Mouse (Mus musculus) cerebellum, adult 11 months (tissue): ENCODE measurements at regions not wholly inside any gene's neighbourhood (a gene's known extent, or its start where the extent isn't known, plus 50 kb on each side); places are given as distances from the start of the nearest gene placed in this dataset.

Source experiments
- DNase-seq: peaks from one replicate; pipeline ENCODE4 v3.0.0; 2022

GRCm38 (mm10) chr13:35214219-35214618 is 187.3 kb upstream of the Eci2 start:
- no peak for DNase-seq

- no peak for DNase-seq
Measured at GRCm38 (mm10) chr13:35226142-35226829, 199.4 kb upstream of the Eci2 start.

- no peak for DNase-seq
Measured at GRCm38 (mm10) chr13:35226944-35227343, 200.0 kb upstream of the Eci2 start.

- no peak for DNase-seq
Measured at GRCm38 (mm10) chr13:35229601-35230000, 202.7 kb upstream of the Eci2 start.

- DNase-seq: peak; percentile 43
Measured at GRCm38 (mm10) chr13:35233636-35234035, 206.7 kb upstream of the Eci2 start.

GRCm38 (mm10) chr13:35241443-35241842 is 214.5 kb upstream of the Eci2 start:
- DNase-seq: peak; percentile 89

- peak; percentile 48 for DNase-seq
Measured at GRCm38 (mm10) chr13:35243946-35244345, 217.1 kb upstream of the Eci2 start.

GRCm38 (mm10) chr13:35257386-35257785 is 230.5 kb upstream of the Eci2 start:
- no peak for DNase-seq

- DNase-seq: no peak
Measured at GRCm38 (mm10) chr13:35258720-35259119, 231.8 kb upstream of the Eci2 start.

- DNase-seq: no peak
Measured at GRCm38 (mm10) chr13:35283959-35284358, 257.1 kb upstream of the Eci2 start.

- DNase-seq: no peak
Measured at GRCm38 (mm10) chr13:35302088-35302487, 275.2 kb upstream of the Eci2 start.

- DNase-seq: no peak
Measured at GRCm38 (mm10) chr13:35316772-35317171, 289.9 kb upstream of the Eci2 start.

- DNase-seq: no peak
Measured at GRCm38 (mm10) chr13:35326682-35327242, 299.9 kb upstream of the Eci2 start.

- DNase-seq: no peak
Measured at GRCm38 (mm10) chr13:35328320-35328719, 301.4 kb upstream of the Eci2 start.

GRCm38 (mm10) chr13:35330926-35331325 is 304.0 kb upstream of the Eci2 start:
- no peak for DNase-seq

GRCm38 (mm10) chr13:35345507-35346129 is 314.0 kb upstream of the Cdyl start:
- DNase-seq: no peak

- DNase-seq: no peak
Measured at GRCm38 (mm10) chr13:35348283-35348682, 311.4 kb upstream of the Cdyl start.

GRCm38 (mm10) chr13:35359345-35359744 is 300.3 kb upstream of the Cdyl start:
- DNase-seq: no peak

- no peak for DNase-seq
Measured at GRCm38 (mm10) chr13:35377487-35377886, 282.1 kb upstream of the Cdyl start.

GRCm38 (mm10) chr13:35379500-35379899 is 280.1 kb upstream of the Cdyl start:
- no peak for DNase-seq

GRCm38 (mm10) chr13:35380224-35381009 is 279.2 kb upstream of the Cdyl start:
- no peak for DNase-seq

- DNase-seq: no peak
Measured at GRCm38 (mm10) chr13:35381641-35382040, 278.0 kb upstream of the Cdyl start.

- peak; percentile 3 for DNase-seq
Measured at GRCm38 (mm10) chr13:35383000-35383623, 276.5 kb upstream of the Cdyl start.
